Mouse (Mus musculus): ENCODE data around the gene Lpcat4. TPM values are rescaled to one million over a fixed set of nuclear protein-coding genes. Genes with fewer than 3 reads are reported as not detected.
A peak's percentile ranks its signal among the peaks of the same experiment; 100 is the strongest.

Gene Lpcat4
- total and polyA plus RNA-seq, 3 experiments: 11.7 to 69.9 TPM; not detected in 1

DNA sequence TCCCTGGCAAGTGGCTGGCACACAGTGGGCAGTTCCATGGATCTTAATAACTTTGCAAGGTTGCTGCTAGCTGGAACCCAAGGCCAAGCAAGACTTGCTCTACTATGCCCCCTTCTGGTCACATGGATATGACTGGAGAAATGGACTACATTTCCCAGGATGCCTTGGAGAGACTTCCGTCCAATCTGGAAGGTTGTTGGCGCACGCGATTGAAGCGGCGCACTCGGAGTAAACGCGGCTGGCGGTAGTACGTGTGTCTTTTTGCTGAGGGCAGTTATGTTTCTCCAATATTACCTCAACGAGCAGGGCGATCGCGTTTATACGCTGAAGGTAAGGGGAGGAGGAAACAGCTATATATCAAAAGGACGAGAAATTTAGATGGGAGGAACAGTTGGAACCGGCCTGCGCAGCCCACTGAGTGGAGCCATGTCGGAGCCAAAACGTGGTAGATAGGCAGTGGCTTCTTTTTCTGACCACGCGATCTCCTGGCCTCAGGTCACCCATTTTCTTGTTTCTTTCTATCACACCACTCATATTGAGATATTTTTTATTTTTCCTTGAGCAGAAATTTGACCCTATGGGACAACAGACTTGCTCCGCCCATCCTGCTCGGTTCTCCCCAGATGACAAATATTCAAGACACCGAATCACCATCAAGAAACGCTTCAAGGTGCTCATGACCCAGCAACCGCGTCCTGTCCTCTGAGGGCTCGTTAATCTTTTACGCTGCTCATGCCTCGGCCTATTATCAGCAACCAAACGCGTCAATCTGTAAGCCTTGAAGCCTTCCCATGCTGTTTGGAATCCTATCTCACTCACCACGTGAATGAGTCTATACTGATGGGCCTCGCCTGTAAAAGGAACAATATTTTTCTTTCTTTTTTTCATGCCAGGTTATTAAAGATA, 22.7 kb downstream of the Lpcat4 start, which contains the start of gene Nop10:
Nop10 (plus strand) TSS at position 179 of the 906 bp plus-strand sequence.
- Histone ChIP-seq H3K79me2 (ENCODE audit: control insufficient read depth, insufficient read depth, low read length, poor library complexity) (peaks cover 27% of the 10 kb centered on the region), H3K36me3 (ENCODE audit: control insufficient read depth in 1 of 2, insufficient read depth in 2 of 2, low read length in 2 of 2) (peaks cover 3 to 15% of the 10 kb centered on the region in 2 experiments; a peak in 3 of 4 replicates), H3K27ac (ENCODE audit: control insufficient read depth, low read depth, low read length) (peak within 1 kb of the TSS; percentile 97), H3K9me3 (replicated peaks; ENCODE audit: insufficient read depth, low read length) (no peaks in the 10 kb centered on the region), H3K4me3 (ENCODE audit: control insufficient read depth in 1 of 2, insufficient read depth in 1 of 2, low read depth in 2 of 2, low read length in 2 of 2) (peak within 1 kb of the TSS; percentile 79 to 91), H3K27me3 (ENCODE audit: control insufficient read depth in 1 of 2, insufficient read depth in 2 of 2, low read length in 2 of 2) (no peaks in the 10 kb centered on the region), H3K9ac (ENCODE audit: control insufficient read depth, low read depth, low read length, poor library complexity, severe bottlenecking) (peak within 1 kb of the TSS; percentile 86), H3K4me1 (ENCODE audit: control insufficient read depth in 1 of 2, insufficient read depth in 2 of 2, low read length in 2 of 2) (peaks cover 5 to 8% of the 10 kb centered on the region in 2 experiments; a peak in 2 of 4 replicates)
- DNase-seq (ENCODE audit: low read depth, low spot score): peak; percentile 97
- TF ChIP-seq NELFE (IDR thresholded peaks at IDR 0.05; ENCODE audit: low read depth, low read length): peak; percentile 100
- TF ChIP-seq POLR2AphosphoS5 (IDR thresholded peaks at IDR 0.05; ENCODE audit: borderline replicate concordance, low read depth, low read length): peak; percentile 91; the same call in 1 of the 2 replicates
- peak; percentile 63 to 94 (median 93); a peak in 5 of 6 replicates for TF ChIP-seq CTCF (IDR thresholded peaks at IDR 0.05 in 2 of 3, conservative IDR thresholded peaks at IDR 0.05 in 1 of 3; ENCODE audit: control insufficient read depth in 1 of 3, insufficient read depth in 1 of 3, low read depth in 2 of 3, low read length in 3 of 3, poor library complexity in 1 of 3, severe bottlenecking in 1 of 3)
- peak; percentile 95 for TF ChIP-seq TBP (IDR thresholded peaks at IDR 0.05; ENCODE audit: low read depth, low read length)
- TF ChIP-seq HCFC1 (IDR thresholded peaks at IDR 0.05; ENCODE audit: low read depth, low read length): peak; percentile 99
- TF ChIP-seq USF1 (IDR thresholded peaks at IDR 0.05; ENCODE audit: low read depth, low read length): peak; percentile 80
- TF ChIP-seq NRF1 (IDR thresholded peaks at IDR 0.05; ENCODE audit: insufficient read depth, low read depth, low read length, poor library complexity, severe bottlenecking): peak; percentile 69
- no peak for TF ChIP-seq MAFK (IDR thresholded peaks at IDR 0.05; ENCODE audit: borderline replicate concordance, low read depth, low read length)
- no peak for TF ChIP-seq ZKSCAN1 (IDR thresholded peaks at IDR 0.05; ENCODE audit: low read depth, low read length)
- TF ChIP-seq EP300 (IDR thresholded peaks at IDR 0.05; ENCODE audit: low read depth in 1 of 2, low read length in 2 of 2): peak; percentile 9 to 13; a peak in 1 of 4 replicates
- peak; percentile 77 for TF ChIP-seq TCF12 (IDR thresholded peaks at IDR 0.05; ENCODE audit: low read depth, low read length)
- peak; percentile 61; the same call in 1 of the 2 replicates for TF ChIP-seq BHLHE40 (IDR thresholded peaks at IDR 0.05; ENCODE audit: borderline replicate concordance, low read depth, low read length)
- peak; percentile 98 for TF ChIP-seq ZMIZ1 (IDR thresholded peaks at IDR 0.05; ENCODE audit: low read depth, low read length)
- 0 out of 2 replicates have a peak, but pooled peaks have one; percentile 6 for TF ChIP-seq RCOR1 (IDR thresholded peaks at IDR 0.05; ENCODE audit: low read depth, low read length)
- peak; percentile 99 for TF ChIP-seq POLR2AphosphoS2 (IDR thresholded peaks at IDR 0.05; ENCODE audit: low read length)
- peak; percentile 96 for TF ChIP-seq MXI1 (IDR thresholded peaks at IDR 0.05; ENCODE audit: low read depth, low read length)
- TF ChIP-seq ZNF384 (IDR thresholded peaks at IDR 0.05; ENCODE audit: low read depth, low read length): no peak
- peak; percentile 93 for TF ChIP-seq ELF1 (IDR thresholded peaks at IDR 0.05; ENCODE audit: low read depth, low read length)
- TF ChIP-seq POLR2A (IDR thresholded peaks at IDR 0.05; ENCODE audit: control insufficient read depth in 1 of 2, insufficient read depth in 1 of 2, low read depth in 1 of 2, low read length in 2 of 2, poor library complexity in 1 of 2): peak; percentile 90 to 99
- TF ChIP-seq GATA1 (IDR thresholded peaks at IDR 0.05; ENCODE audit: low read depth, low read length): peak; percentile 59; the same call in 1 of the 2 replicates
- peak; percentile 53 for TF ChIP-seq SMC3 (IDR thresholded peaks at IDR 0.05; ENCODE audit: low read depth, low read length)
- TF ChIP-seq MYC (IDR thresholded peaks at IDR 0.05; ENCODE audit: low read depth, low read length): peak; percentile 99
- TF ChIP-seq MAX (IDR thresholded peaks at IDR 0.05; ENCODE audit: low read length): peak; percentile 88
- TF ChIP-seq E2F4 (IDR thresholded peaks at IDR 0.05; ENCODE audit: borderline replicate concordance, low read depth, low read length): no peak
- no peak for TF ChIP-seq USF2 (IDR thresholded peaks at IDR 0.05; ENCODE audit: borderline replicate concordance in 1 of 2, insufficient read depth in 1 of 2, low read depth in 1 of 2, low read length in 2 of 2)
- no peak for TF ChIP-seq MAZ (IDR thresholded peaks at IDR 0.05; ENCODE audit: low read depth, low read length)
- TF ChIP-seq MYB (IDR thresholded peaks at IDR 0.05; ENCODE audit: low read depth, low read length): no peak
- TF ChIP-seq CHD1 (IDR thresholded peaks at IDR 0.05; ENCODE audit: low read depth, low read length): peak; percentile 90; the same call in 1 of the 2 replicates
- TF ChIP-seq KAT2A (conservative IDR thresholded peaks at IDR 0.05; ENCODE audit: low read depth, low read length): peak; percentile 93
- peak; percentile 30 for TF ChIP-seq RAD21 (IDR thresholded peaks at IDR 0.05; ENCODE audit: low read depth, low read length)
- peak; percentile 99 for TF ChIP-seq SIN3A (IDR thresholded peaks at IDR 0.05; ENCODE audit: low read length)

Data from MEL (cell line).